Mouse (Mus musculus) cerebellum, adult 2 months (tissue): ENCODE measurements around the gene Decr2.
A peak's percentile ranks its signal among the peaks of the same experiment; 100 is the strongest.

Experiments
- CTCF ChIP-seq: fragments of 200-500 bp; IDR thresholded peaks from 2 replicates; pipeline ENCODE4 v1.5.1; 2011; ENCODE audit warnings: low read depth, mild to moderate bottlenecking, control low read depth, low read length, moderate library complexity, borderline replicate concordance; ENCODE audit not compliant: insufficient read depth
- POLR2A ChIP-seq: fragments of 200-500 bp; IDR thresholded peaks from 2 replicates; pipeline ENCODE4 v1.6.1; 2011; ENCODE audit warnings: low read length, control low read depth, borderline replicate concordance; ENCODE audit not compliant: insufficient read depth

DNA sequence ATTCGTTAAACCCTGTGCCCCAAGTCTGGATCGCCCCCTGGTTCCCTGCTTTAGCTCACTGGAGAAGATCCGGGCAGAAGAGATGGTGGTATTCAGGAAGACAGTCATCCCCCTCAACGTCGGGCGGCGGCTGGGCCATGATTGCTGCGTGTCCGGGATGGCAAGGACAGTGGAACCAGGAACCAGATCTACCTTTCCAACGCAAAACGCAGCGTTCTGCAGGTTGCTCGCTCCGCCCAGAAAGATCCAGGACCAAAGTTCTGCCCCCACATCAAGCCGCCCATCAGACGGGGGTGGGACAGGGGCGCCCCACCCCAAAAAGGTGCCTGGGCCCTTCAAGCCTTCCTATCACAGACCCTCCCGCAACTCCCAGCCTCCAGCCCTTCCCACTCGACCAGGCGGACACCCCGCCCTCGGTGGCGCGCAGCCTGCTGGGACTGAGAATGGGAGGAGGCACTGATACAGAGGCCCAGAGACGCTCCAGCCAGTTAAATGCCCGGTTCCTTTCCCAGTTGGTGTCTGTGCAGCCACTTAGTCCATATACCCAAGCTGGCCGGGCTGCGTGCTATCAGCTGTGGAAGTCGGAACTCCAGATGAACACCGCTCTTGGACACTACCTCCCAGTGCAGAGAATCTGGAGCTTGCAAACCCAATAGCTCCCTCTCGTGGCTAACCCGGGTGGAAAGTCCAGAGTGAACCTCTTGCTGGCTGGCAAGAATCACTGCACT, at the start of gene Decr2:
- TF ChIP-seq CTCF (peak; percentile 87), POLR2A (peak; percentile 70; the same call in 1 of the 2 replicates)
